Mouse (Mus musculus) CH12.LX (cell line): ENCODE measurements around the gene Elk3. TPM values are rescaled to one million over a fixed set of nuclear protein-coding genes. Genes with fewer than 3 reads are reported as not detected.

Source experiments
- DNase-seq: peaks from one replicate; pipeline ENCODE4 v3.0.0-alpha.2; 2013; ENCODE audit errors: extremely low read depth
- H3K27ac ChIP-seq: 2 replicates; pipeline ENCODE4 v1.5.1; 2012; ENCODE audit warnings: low read depth, mild to moderate bottlenecking, control low read depth, moderate library complexity; ENCODE audit not compliant: insufficient read depth
- H3K27me3 ChIP-seq: replicated peaks from 2 replicates; pipeline ENCODE3; 2012; ENCODE audit warnings: inconsistent platforms
- H3K36me3 ChIP-seq, 2 experiments: replicated peaks in 1 of 2; 2 replicates each; pipeline versions ENCODE3 to v1.6.1; 2012; ENCODE audit warnings: inconsistent platforms in 1 of 2, low read length in 1 of 2, mild to moderate bottlenecking in 1 of 2, mixed read lengths in 1 of 2, moderate library complexity in 1 of 2; ENCODE audit not compliant: control insufficient read depth in 1 of 2, insufficient read depth in 1 of 2
- H3K4me1 ChIP-seq, 2 experiments: 2 replicates each; pipeline ENCODE4 v1.6.1; 2012; ENCODE audit warnings: inconsistent platforms in 1 of 2, moderate library complexity in 1 of 2; ENCODE audit not compliant: insufficient read depth in 2 of 2, control insufficient read depth in 1 of 2
- H3K4me2 ChIP-seq: 2 replicates; pipeline ENCODE4 v1.6.1; 2012; ENCODE audit warnings: low read depth, mild to moderate bottlenecking, control low read depth; ENCODE audit not compliant: poor library complexity, insufficient read depth, severe bottlenecking
- H3K4me3 ChIP-seq, 3 experiments: fragments of 150-350 bp in 1 of 3; sonication (generic) in 1 of 3; replicated peaks in 1 of 3; 2 replicates each; pipeline versions ENCODE3 to v1.5.1; 2011 to 2012; ENCODE audit warnings: low read depth in 2 of 3, low read length in 2 of 3, mild to moderate bottlenecking in 2 of 3, moderate library complexity in 2 of 3, control low read depth in 1 of 3, improper control_type of control experiment in 1 of 3, inconsistent platforms in 1 of 3, mixed read lengths in 1 of 3; ENCODE audit not compliant: poor library complexity in 1 of 3
- H3K79me2 ChIP-seq: replicated peaks from 2 replicates; pipeline ENCODE4 v1.6.1; 2012; ENCODE audit warnings: mild to moderate bottlenecking, moderate library complexity; ENCODE audit not compliant: control insufficient read depth, poor library complexity, insufficient read depth, severe bottlenecking; ENCODE audit errors: extremely low read depth
- H3K9ac ChIP-seq: 2 replicates; pipeline ENCODE4 v1.6.1; 2012; ENCODE audit warnings: low read depth, mild to moderate bottlenecking, control low read depth, moderate library complexity; ENCODE audit not compliant: insufficient read depth
- H3K9me3 ChIP-seq: replicated peaks from 2 replicates; pipeline ENCODE3; 2012; ENCODE audit warnings: low read length, inconsistent platforms, mixed read lengths
- BHLHE40 ChIP-seq: IDR thresholded peaks from 2 replicates; pipeline ENCODE4 v1.6.1; 2011; ENCODE audit warnings: mild to moderate bottlenecking, low read depth, low read length, improper control_type of control experiment
- CHD1 ChIP-seq: IDR thresholded peaks from 2 replicates; pipeline ENCODE4 v1.6.1; 2012; ENCODE audit warnings: low read depth, low read length, improper control_type of control experiment, inconsistent platforms
- CHD2 ChIP-seq: IDR thresholded peaks from 2 replicates; pipeline ENCODE4 v1.6.1; 2011; ENCODE audit warnings: low read length, improper control_type of control experiment
- CTCF ChIP-seq, 2 experiments: IDR thresholded peaks in 1 of 2; conservative IDR thresholded peaks in 1 of 2; 2 replicates each; pipeline ENCODE4 v1.5.1; 2011 to 2012; ENCODE audit warnings: low read depth in 2 of 2, low read length in 2 of 2, improper control_type of control experiment in 1 of 2, inconsistent platforms in 1 of 2, mild to moderate bottlenecking in 1 of 2, moderate library complexity in 1 of 2
- E2F4 ChIP-seq: IDR thresholded peaks from 2 replicates; pipeline ENCODE4 v1.6.1; 2011; ENCODE audit warnings: low read depth, low read length, improper control_type of control experiment; ENCODE audit not compliant: insufficient replicate concordance
- EP300 ChIP-seq: IDR thresholded peaks from 2 replicates; pipeline ENCODE4 v1.6.1; 2011; ENCODE audit warnings: low read length, improper control_type of control experiment
- ETS1 ChIP-seq: conservative IDR thresholded peaks from 2 replicates; pipeline ENCODE4 v1.6.1; 2012; ENCODE audit warnings: low read depth, mild to moderate bottlenecking, inconsistent platforms, low read length, improper control_type of control experiment, moderate library complexity
- GABPA ChIP-seq: IDR thresholded peaks from 2 replicates; pipeline ENCODE4 v1.6.1; 2012; ENCODE audit warnings: low read depth, low read length, improper control_type of control experiment, inconsistent platforms; ENCODE audit not compliant: insufficient replicate concordance
- MAZ ChIP-seq: IDR thresholded peaks from 2 replicates; pipeline ENCODE4 v1.6.1; 2012; ENCODE audit warnings: low read depth, mild to moderate bottlenecking, inconsistent platforms, low read length, improper control_type of control experiment, moderate library complexity
- MEF2A ChIP-seq: IDR thresholded peaks from 2 replicates; pipeline ENCODE4 v1.6.1; 2014; ENCODE audit warnings: low read depth, mild to moderate bottlenecking, inconsistent platforms, low read length, improper control_type of control experiment, borderline replicate concordance
- MXI1 ChIP-seq: IDR thresholded peaks from 2 replicates; pipeline ENCODE4 v1.6.1; 2011; ENCODE audit warnings: mild to moderate bottlenecking, low read depth, low read length, improper control_type of control experiment
- POLR2AphosphoS2 ChIP-seq: IDR thresholded peaks from 2 replicates; pipeline ENCODE4 v1.6.1; 2011; ENCODE audit warnings: low read depth, low read length, improper control_type of control experiment
- RAD21 ChIP-seq: IDR thresholded peaks from 2 replicates; pipeline ENCODE4 v1.6.1; 2011; ENCODE audit warnings: low read depth, mild to moderate bottlenecking, low read length, improper control_type of control experiment, moderate library complexity
- SIN3A ChIP-seq: IDR thresholded peaks from 2 replicates; pipeline ENCODE4 v1.6.1; 2012; ENCODE audit warnings: low read length, improper control_type of control experiment, inconsistent platforms
- TCF12 ChIP-seq: IDR thresholded peaks from 2 replicates; pipeline ENCODE4 v1.6.1; 2014; ENCODE audit warnings: low read depth, mild to moderate bottlenecking, inconsistent platforms, low read length, improper control_type of control experiment
- ZKSCAN1 ChIP-seq: IDR thresholded peaks from 2 replicates; pipeline ENCODE4 v1.6.1; 2012; ENCODE audit warnings: low read depth, inconsistent platforms, low read length, improper control_type of control experiment, borderline replicate concordance
- ZMIZ1 ChIP-seq: IDR thresholded peaks from 2 replicates; pipeline ENCODE4 v1.6.1; 2012; ENCODE audit warnings: low read depth, mild to moderate bottlenecking, inconsistent platforms, low read length, improper control_type of control experiment
- dilution Hi-C: fragments of 300-500 bp; cut with MboI; formaldehyde crosslinking; loops from 2 replicates; pipeline ENCODE4 v1.14.3; 2020; ENCODE audit warnings: low sequenced_read_pairs; ENCODE audit not compliant: extremely low pct_unique_long_range_greater_than_20kb, extremely low pct_ligation_motif_present
- in situ Hi-C: fragments of 300-500 bp; cut with MboI; formaldehyde crosslinking; loops from 3 replicates; pipeline ENCODE4 v1.14.3; 2019; ENCODE audit warnings: low sequenced_read_pairs, low pct_ligation_motif_present, low pct_unique_long_range_greater_than_20kb, mixed read lengths
- polyA plus RNA-seq: library from polyadenylated mRNA; unstranded; fragments of >175 nt; gene quantifications from 2 replicates; pipeline ENCODE4 v1.2.1, GENCODE M21; 2012; ENCODE audit warnings: low read depth; ENCODE audit not compliant: insufficient read length
- total RNA-seq, 2 experiments: library from RNA; depleted of rRNA; stranded (reverse); fragments of 300-350 nt in 1 of 2; fragments of >200 nt in 1 of 2; gene quantifications; 2 replicates each; pipeline ENCODE4 v1.2.3; 2012 to 2014

Elk3 gene
- total and polyA plus RNA-seq, 3 experiments, result 20.1 to 37.0 (median 25.8) TPM

GRCm38 (mm10) chr10:93251426-93251825 is 59.5 kb downstream of the Elk3 start:
- H3K36me3 ChIP-seq, result peaks cover 50 to 88% of the 10 kb centered on the region in 2 experiments
- dilution Hi-C loops (no loop called here), in situ Hi-C loops (no loop called here)
- peaks cover 0 to 21% of the 10 kb centered on the region in 2 experiments; a peak in 2 of 4 replicates for H3K4me1 ChIP-seq
- no peak overlapping the region for H3K4me2 ChIP-seq
- H3K27me3 ChIP-seq, result no peaks in the 10 kb centered on the region
- H3K27ac ChIP-seq, result no peak overlapping the region
- DNase-seq, result no peak
- no peaks in the 10 kb centered on the region; the same call in 1 of the 2 replicates for H3K79me2 ChIP-seq
- TF ChIP-seq POLR2AphosphoS2 (0 out of 2 replicates have a peak, but pooled peaks have one; percentile 26), ZMIZ1 (0 out of 2 replicates have a peak, but pooled peaks have one; percentile 34), ZKSCAN1 (no peak), MAZ (no peak)
- H3K9me3 ChIP-seq, result no peaks in the 10 kb centered on the region
- no peak overlapping the region for H3K9ac ChIP-seq
- H3K4me3 ChIP-seq, result no peak overlapping the region

DNA sequence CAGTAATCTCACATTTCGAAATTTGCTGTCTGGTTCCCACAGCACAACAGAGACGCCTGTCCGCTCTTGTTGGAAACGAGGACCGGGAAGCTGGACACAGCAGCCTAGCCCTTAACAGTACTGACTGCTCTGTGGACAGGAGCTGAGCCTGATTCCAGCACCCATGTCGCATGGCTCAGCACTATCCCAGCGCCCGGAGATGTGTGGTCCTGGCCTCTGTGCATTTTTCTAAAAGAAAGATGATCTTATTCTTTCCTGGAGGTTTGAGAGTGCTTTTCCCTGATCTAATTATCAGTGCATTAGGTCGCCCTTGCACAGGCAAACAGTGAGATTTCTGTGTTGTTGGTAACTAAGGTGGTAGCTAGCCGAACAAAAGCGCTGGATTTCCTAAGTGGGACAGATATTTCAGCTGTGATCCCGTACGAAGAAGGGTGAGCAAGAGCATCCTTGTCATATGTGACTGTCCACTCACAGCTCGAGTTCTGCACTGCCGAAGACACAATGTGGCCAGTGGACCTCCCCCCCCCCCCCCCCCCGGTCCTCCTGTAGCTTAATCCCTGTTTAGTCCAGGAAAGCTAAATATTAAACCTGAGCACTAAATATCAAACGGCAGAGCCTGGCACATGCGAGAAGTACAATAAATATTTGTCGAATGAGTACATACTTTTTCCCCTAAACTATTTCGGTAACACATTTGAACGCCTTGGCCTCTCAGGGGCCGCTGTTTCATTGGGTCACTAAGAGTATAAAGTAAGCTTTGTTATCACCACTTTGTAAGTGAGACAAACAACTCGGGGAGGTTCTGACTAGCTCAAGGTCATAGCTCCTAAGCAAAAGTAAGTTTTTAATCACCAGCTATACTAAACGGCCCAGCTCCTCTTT is 60.3 kb downstream of the Elk3 start:
- no peak for DNase-seq
- in situ Hi-C loops, result no loop called here

GRCm38 (mm10) chr10:93249901-93250300 is 61.0 kb downstream of the Elk3 start:
- no peak for DNase-seq
- Histone ChIP-seq H3K79me2 (no peaks in the 10 kb centered on the region), H3K27ac (no peak overlapping the region), H3K9ac (no peak overlapping the region), H3K36me3 (peaks cover 52 to 86% of the 10 kb centered on the region in 2 experiments), H3K4me1 (peaks cover 0 to 30% of the 10 kb centered on the region in 2 experiments; a peak in 2 of 4 replicates), H3K4me2 (no peak overlapping the region), H3K4me3 (no peak overlapping the region), H3K27me3 (no peaks in the 10 kb centered on the region), H3K9me3 (no peaks in the 10 kb centered on the region)
- in situ Hi-C loops, result no loop called here
- TF ChIP-seq RAD21, result no peak
- no peak for TF ChIP-seq CTCF (conservative IDR thresholded peaks at IDR 0.05 in 1 of 2, IDR thresholded peaks at IDR 0.05 in 1 of 2; ENCODE audit: low read depth in 2 of 2, low read length in 2 of 2)
- no peak for TF ChIP-seq MAZ
- no peak for TF ChIP-seq ZKSCAN1
- TF ChIP-seq CHD1, result no peak
- no peak for TF ChIP-seq ETS1
- no peak for TF ChIP-seq MXI1
- TF ChIP-seq TCF12, result no peak
- dilution Hi-C loops, result no loop called here

More for the DNA sequence above, 60.3 kb downstream of the Elk3 start:
- Histone ChIP-seq H3K4me1 (peaks cover 0 to 25% of the 10 kb centered on the region in 2 experiments; a peak in 2 of 4 replicates), H3K27ac (no peak overlapping the region), H3K27me3 (no peaks in the 10 kb centered on the region), H3K79me2 (no peaks in the 10 kb centered on the region), H3K4me2 (no peak overlapping the region), H3K9me3 (no peaks in the 10 kb centered on the region), H3K36me3 (peaks cover 52 to 91% of the 10 kb centered on the region in 2 experiments), H3K4me3 (no peak overlapping the region), H3K9ac (no peak overlapping the region)
- dilution Hi-C loops, result no loop called here
- TF ChIP-seq SIN3A, result no peak
- TF ChIP-seq CHD2, result no peak
- no peak for TF ChIP-seq GABPA
- no peak for TF ChIP-seq EP300
- no peak for TF ChIP-seq MEF2A
- TF ChIP-seq POLR2AphosphoS2, result no peak; the same call in 1 of the 2 replicates
- TF ChIP-seq BHLHE40, result no peak
- no peak for TF ChIP-seq ETS1
- no peak for TF ChIP-seq E2F4
